Mouse (Mus musculus) bone marrow macrophage, adult 2 months (primary cell): ENCODE results near the gene Zfp94.

Experiments used
- CTCF ChIP-seq: IDR thresholded peaks from 2 replicates; pipeline ENCODE4 v1.5.1; 2012; ENCODE audit warnings: low read depth, mild to moderate bottlenecking, low read length, moderate library complexity
- POLR2A ChIP-seq: IDR thresholded peaks from 2 replicates; pipeline ENCODE4 v1.6.1; 2012; ENCODE audit warnings: mild to moderate bottlenecking, low read depth, low read length, borderline replicate concordance

DNA sequence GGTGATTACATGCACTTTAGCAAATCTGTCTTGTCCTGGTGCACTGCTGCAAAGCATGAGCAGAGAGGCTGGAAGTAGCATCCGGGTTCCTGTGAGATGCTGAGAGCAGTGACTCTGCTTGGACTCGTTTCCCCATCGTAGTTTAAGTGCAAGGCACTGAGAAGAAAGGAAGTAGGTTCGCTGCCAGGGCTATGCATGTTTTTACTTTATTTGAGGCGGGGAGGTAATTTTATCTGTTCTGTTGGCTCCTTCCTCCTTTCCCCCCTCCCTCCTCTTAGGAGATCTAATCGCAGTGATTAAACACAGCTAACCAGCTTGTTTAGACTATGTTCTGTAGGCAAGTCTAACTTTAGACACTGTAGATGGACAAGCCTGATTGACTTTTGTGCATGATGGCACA is 2.5 kb upstream of the Zfp94 start:
- TF ChIP-seq POLR2A (no peak), CTCF (no peak)
